Mouse (Mus musculus): ENCODE measurements around the gene Nwd2. TPM values are rescaled to one million over a fixed set of nuclear protein-coding genes. Genes with fewer than 3 reads are reported as not detected.

Nwd2 gene
- total and polyA plus RNA-seq, 2 experiments from 2014 or later, result 13.7 to 21.0 TPM

- Histone ChIP-seq H3K9me3 (ENCODE audit: low read length) (no peaks in the 10 kb centered on the region), H3K9ac (replicated peaks; ENCODE audit: low read length, poor library complexity, severe bottlenecking) (no peak overlapping the region), H3K36me3 (ENCODE audit: insufficient read depth, low read length) (no peaks in the 10 kb centered on the region), H3K4me1 (ENCODE audit: insufficient read depth, low read length) (no peaks in the 10 kb centered on the region), H3K4me3 (ENCODE audit: low read depth, low read length) (no peak overlapping the region), H3K27ac (ENCODE audit: low read depth, low read length) (no peak overlapping the region), H3K4me2 (ENCODE audit: low read depth, low read length, poor library complexity, severe bottlenecking) (no peak overlapping the region), H3K27me3 (ENCODE audit: insufficient read depth, low read length) (no peaks in the 10 kb centered on the region)
- TF ChIP-seq CTCF (IDR thresholded peaks at IDR 0.05), result no peak
- DNase-seq (ENCODE audit: low spot score) (no peak), ATAC-seq (ENCODE audit: low FRiP score) (no peak)
- 84% methylated on average over 2 of the region's 2 CpGs for WGBS
These were observed 94.5 kb downstream of the Nwd2 start for GRCm38 (mm10) chr5:63743426-63743825.

- ATAC-seq (ENCODE audit: low FRiP score), result no peak
These were observed 99.4 kb downstream of the Nwd2 start for GRCm38 (mm10) chr5:63748299-63748698.

GRCm38 (mm10) chr5:63748759-63749158, 99.9 kb downstream of the Nwd2 start:
- Histone ChIP-seq H3K27me3 (ENCODE audit: insufficient read depth, low read length) (no peaks in the 10 kb centered on the region), H3K36me3 (ENCODE audit: insufficient read depth, low read length) (no peaks in the 10 kb centered on the region), H3K27ac (ENCODE audit: low read depth, low read length) (no peak overlapping the region), H3K4me2 (ENCODE audit: low read depth, low read length, poor library complexity, severe bottlenecking) (no peak overlapping the region), H3K9ac (replicated peaks; ENCODE audit: low read length, poor library complexity, severe bottlenecking) (no peak overlapping the region), H3K4me1 (ENCODE audit: insufficient read depth, low read length) (no peaks in the 10 kb centered on the region), H3K9me3 (ENCODE audit: low read length) (no peaks in the 10 kb centered on the region), H3K4me3 (ENCODE audit: low read depth, low read length) (no peak overlapping the region)
- no peak for TF ChIP-seq CTCF (IDR thresholded peaks at IDR 0.05)
- ATAC-seq (ENCODE audit: low FRiP score), result no peak
- no peak for DNase-seq (ENCODE audit: low spot score)
- 33% methylated on average over 1 of the region's 1 CpGs for WGBS

More at GRCm38 (mm10) chr5:63748299-63748698, 99.4 kb downstream of the Nwd2 start:
- no peak for DNase-seq (ENCODE audit: low spot score)
- no peaks in the 10 kb centered on the region for H3K4me1 ChIP-seq (ENCODE audit: insufficient read depth, low read length)
- no peak overlapping the region for H3K9ac ChIP-seq (replicated peaks; ENCODE audit: low read length, poor library complexity, severe bottlenecking)
- 63% methylated on average over 2 of the region's 2 CpGs for WGBS
- TF ChIP-seq CTCF (IDR thresholded peaks at IDR 0.05), result no peak
- no peaks in the 10 kb centered on the region for H3K9me3 ChIP-seq (ENCODE audit: low read length)
- no peak overlapping the region for H3K4me3 ChIP-seq (ENCODE audit: low read depth, low read length)
- H3K4me2 ChIP-seq (ENCODE audit: low read depth, low read length, poor library complexity, severe bottlenecking), result no peak overlapping the region
- H3K36me3 ChIP-seq (ENCODE audit: insufficient read depth, low read length), result no peaks in the 10 kb centered on the region
- no peaks in the 10 kb centered on the region for H3K27me3 ChIP-seq (ENCODE audit: insufficient read depth, low read length)
- H3K27ac ChIP-seq (ENCODE audit: low read depth, low read length), result no peak overlapping the region

- TF ChIP-seq CTCF (IDR thresholded peaks at IDR 0.05), result peak; percentile 34; the same call in 1 of the 2 replicates
- no peak for ATAC-seq (ENCODE audit: low FRiP score)
- no peak overlapping the region for H3K4me3 ChIP-seq (ENCODE audit: low read depth, low read length)
- no peaks in the 10 kb centered on the region for H3K27me3 ChIP-seq (ENCODE audit: insufficient read depth, low read length)
- no peak overlapping the region for H3K27ac ChIP-seq (ENCODE audit: low read depth, low read length)
- H3K4me1 ChIP-seq (ENCODE audit: insufficient read depth, low read length), result no peaks in the 10 kb centered on the region
- no peaks in the 10 kb centered on the region for H3K9me3 ChIP-seq (ENCODE audit: low read length)
- no peak for DNase-seq (ENCODE audit: low spot score)
- 71% methylated on average over 5 of the region's 5 CpGs for WGBS
- no peaks in the 10 kb centered on the region for H3K36me3 ChIP-seq (ENCODE audit: insufficient read depth, low read length)
- H3K9ac ChIP-seq (replicated peaks; ENCODE audit: low read length, poor library complexity, severe bottlenecking), result no peak overlapping the region
- no peak overlapping the region for H3K4me2 ChIP-seq (ENCODE audit: low read depth, low read length, poor library complexity, severe bottlenecking)
These were observed 106.3 kb downstream of the Nwd2 start for GRCm38 (mm10) chr5:63755092-63755761.

GRCm38 (mm10) chr5:63755938-63756337, 107.0 kb downstream of the Nwd2 start:
- Histone ChIP-seq H3K27me3 (ENCODE audit: insufficient read depth, low read length) (no peaks in the 10 kb centered on the region), H3K9me3 (ENCODE audit: low read length) (no peaks in the 10 kb centered on the region), H3K36me3 (ENCODE audit: insufficient read depth, low read length) (no peaks in the 10 kb centered on the region), H3K4me3 (ENCODE audit: low read depth, low read length) (no peak overlapping the region), H3K4me2 (ENCODE audit: low read depth, low read length, poor library complexity, severe bottlenecking) (no peak overlapping the region), H3K27ac (ENCODE audit: low read depth, low read length) (no peak overlapping the region), H3K9ac (replicated peaks; ENCODE audit: low read length, poor library complexity, severe bottlenecking) (no peak overlapping the region), H3K4me1 (ENCODE audit: insufficient read depth, low read length) (no peaks in the 10 kb centered on the region)
- ATAC-seq (ENCODE audit: low FRiP score) (no peak), DNase-seq (ENCODE audit: low spot score) (no peak)
- WGBS, result 85% methylated on average over 3 of the region's 3 CpGs
- TF ChIP-seq CTCF (IDR thresholded peaks at IDR 0.05), result no peak

GRCm38 (mm10) chr5:63765886-63766285, 117.0 kb downstream of the Nwd2 start:
- no peaks in the 10 kb centered on the region for H3K4me1 ChIP-seq (ENCODE audit: insufficient read depth, low read length)
- H3K27ac ChIP-seq (ENCODE audit: low read depth, low read length), result no peak overlapping the region
- 82% methylated on average over 4 of the region's 4 CpGs for WGBS
- H3K4me3 ChIP-seq (ENCODE audit: low read depth, low read length), result no peak overlapping the region
- no peak for DNase-seq (ENCODE audit: low spot score)
- H3K4me2 ChIP-seq (ENCODE audit: low read depth, low read length, poor library complexity, severe bottlenecking), result no peak overlapping the region
- H3K27me3 ChIP-seq (ENCODE audit: insufficient read depth, low read length), result no peaks in the 10 kb centered on the region
- 0 out of 2 replicates have a peak, but pooled peaks have one; percentile 34 for ATAC-seq (ENCODE audit: low FRiP score)
- no peak overlapping the region for H3K9ac ChIP-seq (replicated peaks; ENCODE audit: low read length, poor library complexity, severe bottlenecking)
- H3K9me3 ChIP-seq (ENCODE audit: low read length), result no peaks in the 10 kb centered on the region
- no peaks in the 10 kb centered on the region for H3K36me3 ChIP-seq (ENCODE audit: insufficient read depth, low read length)
- no peak for TF ChIP-seq CTCF (IDR thresholded peaks at IDR 0.05)

Measured in midbrain, postnatal 0 days (tissue).